Mouse (Mus musculus) kidney, postnatal 14 days (tissue): ENCODE data around the gene Bcl2l2.

Experiments used
- DNase-seq: peaks from one replicate; pipeline ENCODE4 v3.0.0; 2022; ENCODE audit warnings: mixed read lengths

The Bcl2l2 gene

DNA sequence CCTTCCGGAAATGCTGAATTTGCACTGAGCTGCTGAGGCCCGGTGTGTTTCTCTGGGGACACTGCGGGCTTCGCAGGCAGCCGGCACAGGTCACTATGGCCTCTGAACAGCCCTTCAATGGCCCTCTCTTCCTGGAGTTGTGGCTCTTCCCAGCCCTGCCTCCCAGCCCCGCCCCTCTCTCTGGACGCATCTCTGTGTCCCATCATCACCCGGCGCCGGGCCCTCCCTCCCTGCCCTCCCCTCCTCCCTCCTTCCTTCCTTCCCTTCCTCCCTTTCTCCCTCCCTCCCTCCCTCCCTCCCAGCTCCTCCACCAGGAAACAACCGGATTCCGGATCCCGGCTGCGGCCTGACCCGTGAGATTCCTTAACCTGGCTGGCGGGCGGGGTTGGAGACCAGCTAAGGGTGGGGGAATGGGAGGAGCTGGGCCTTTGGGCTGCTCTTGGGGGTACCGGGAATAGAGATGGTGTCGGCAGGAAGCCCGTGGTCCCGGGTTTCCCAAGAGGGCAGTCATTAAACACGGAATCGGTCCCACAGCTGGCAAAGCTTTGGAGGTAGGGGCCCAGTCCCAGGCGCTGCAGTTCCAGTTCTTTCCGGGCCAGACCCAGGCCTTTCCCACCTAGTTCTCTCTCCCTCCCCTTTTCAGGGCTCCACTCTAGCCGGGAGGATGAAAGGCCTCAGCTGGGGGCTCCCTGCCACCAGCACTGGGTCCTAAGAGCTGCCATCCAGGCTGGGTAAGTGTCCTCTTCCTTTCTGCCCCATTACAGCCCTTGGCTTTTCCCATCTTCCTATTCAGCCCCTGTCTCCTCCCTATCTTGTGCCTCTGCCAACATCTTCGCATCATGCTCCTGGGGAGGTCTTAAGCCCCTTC, at the start of gene Bcl2l2, which contains the start of gene Gm20521:
Bcl2l2 (plus strand) TSS at position 224 of the 868 bp plus-strand sequence.
Gm20521 (plus strand) TSS at position 288 of the 868 bp plus-strand sequence.
- DNase-seq, result peak; percentile 93

- peak; percentile 26 for DNase-seq
Observed at GRCm38 (mm10) chr14:54843461-54843860, 39.7 kb upstream of the Bcl2l2 start.

- DNase-seq, result no peak
Observed at GRCm38 (mm10) chr14:54855726-54856125, 27.5 kb upstream of the Bcl2l2 start.

- DNase-seq, result no peak
Observed at GRCm38 (mm10) chr14:54856703-54857102, 26.5 kb upstream of the Bcl2l2 start.

- DNase-seq, result no peak
Observed at GRCm38 (mm10) chr14:54857891-54858290, 25.3 kb upstream of the Bcl2l2 start.

DNA sequence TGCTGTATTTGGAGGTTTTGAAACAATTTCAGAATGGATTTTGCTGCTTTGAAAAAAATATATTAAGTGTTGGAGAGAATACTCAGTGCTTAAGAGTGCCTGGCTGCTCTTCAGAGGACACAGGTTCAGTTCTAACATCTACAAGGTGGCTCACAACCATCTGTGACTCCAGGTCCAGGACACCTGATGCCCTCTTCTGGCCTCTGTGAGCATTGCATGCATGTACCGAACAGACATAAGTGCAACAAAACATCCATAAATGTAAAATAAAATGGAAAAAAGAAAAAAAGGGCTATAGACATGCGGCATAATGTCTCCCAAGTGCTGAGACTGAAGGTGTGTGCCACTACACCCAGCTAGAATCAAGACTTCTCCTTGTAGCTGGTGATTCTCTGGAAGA, 22.7 kb upstream of the Bcl2l2 start:
- DNase-seq, result peak; percentile 69

DNA sequence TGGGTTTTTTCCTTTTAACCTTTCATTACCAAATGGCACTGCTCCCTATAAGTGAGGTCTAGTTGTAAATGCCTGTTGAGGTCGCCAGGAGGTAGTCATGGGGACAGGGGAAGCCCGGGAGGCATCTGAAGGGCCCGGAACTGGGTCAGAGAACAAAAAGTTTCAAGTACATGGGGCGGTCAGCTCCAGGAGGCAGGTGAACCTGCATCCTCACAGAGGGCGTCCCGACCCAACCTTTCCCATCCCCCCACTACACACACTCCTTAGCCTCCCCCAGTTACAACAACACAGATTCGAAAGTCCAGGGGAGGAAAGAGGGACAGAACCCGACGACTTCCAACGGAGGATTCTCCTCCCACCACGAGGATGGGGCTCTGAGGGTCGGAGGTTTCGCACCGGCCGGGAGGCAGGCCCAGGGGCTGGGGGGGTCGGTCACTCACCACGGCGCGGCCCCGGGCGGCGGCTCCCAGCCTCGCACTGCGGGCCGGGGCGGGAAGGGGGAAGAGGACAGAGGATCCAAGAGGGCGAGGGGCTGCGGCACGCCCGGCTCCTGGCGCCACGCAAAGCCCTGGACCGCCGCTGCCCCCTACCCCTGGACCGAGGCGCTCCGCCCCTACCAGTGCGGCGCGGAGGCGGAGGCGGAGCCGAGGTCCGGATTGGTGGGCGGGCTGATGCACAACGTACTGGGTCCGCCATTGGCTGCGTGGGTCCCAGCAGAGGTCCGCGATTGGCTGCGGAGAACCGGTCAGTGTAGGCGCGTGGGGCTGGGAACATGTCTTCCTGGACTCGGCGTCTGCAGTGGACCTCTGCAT, 19.5 kb upstream of the Bcl2l2 start:
- DNase-seq, result peak; percentile 96

DNA sequence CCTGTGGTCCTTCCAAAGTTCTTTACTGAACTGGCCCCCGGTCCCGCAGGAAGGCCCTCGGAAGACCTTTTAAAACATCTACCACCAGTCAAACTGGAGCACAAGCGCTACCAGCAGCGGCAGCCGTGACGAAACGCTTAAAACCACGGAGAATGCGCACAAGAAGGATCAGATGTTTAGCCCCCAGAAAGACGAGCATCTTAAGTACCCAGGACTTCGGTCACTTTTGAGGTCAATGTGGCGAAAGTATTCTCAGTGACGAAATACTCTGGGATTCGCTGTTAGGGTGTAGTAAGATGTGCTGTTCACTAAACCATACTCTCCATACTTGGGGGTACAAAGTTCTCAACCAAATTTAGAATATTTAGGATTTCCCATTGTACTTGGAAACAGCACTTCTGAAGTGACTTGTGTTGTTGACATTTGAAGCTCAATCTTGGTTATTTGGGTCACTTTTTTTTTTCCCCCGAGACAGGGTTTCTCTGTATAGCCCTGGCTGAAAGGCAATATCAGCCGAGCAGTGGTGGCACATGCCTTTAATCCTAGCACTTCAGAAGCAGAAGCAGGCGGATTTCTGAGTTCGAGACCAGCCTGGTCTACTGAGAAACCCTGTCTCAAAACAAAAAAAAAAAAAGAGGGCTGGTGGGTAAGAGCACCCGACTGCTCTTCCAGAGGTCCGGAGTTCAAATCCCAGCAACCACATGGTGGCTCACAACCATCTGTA, 18.7 kb upstream of the Bcl2l2 start:
- DNase-seq, result no peak

DNA sequence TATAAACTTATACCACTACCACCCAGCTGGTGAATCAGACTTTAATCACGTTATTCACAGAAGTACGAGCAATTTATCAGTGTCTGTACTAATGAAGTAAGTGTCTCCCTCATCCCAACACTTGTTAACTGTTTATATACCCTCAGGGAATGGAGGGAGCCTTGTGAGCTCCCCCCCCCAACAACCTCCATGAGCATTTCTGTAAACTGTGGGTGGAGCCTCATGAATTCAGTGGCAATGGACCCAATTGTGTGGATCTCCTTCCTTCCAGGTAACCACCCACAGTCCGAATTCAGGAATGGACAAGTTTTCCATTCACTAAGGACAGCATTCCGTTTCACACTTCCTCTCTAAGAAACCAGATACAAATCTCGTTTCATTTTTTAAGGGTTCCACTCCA, 17.6 kb upstream of the Bcl2l2 start:
- DNase-seq, result no peak

GRCm38 (mm10) chr14:54866268-54866667, 16.9 kb upstream of the Bcl2l2 start:
- no peak for DNase-seq

DNA sequence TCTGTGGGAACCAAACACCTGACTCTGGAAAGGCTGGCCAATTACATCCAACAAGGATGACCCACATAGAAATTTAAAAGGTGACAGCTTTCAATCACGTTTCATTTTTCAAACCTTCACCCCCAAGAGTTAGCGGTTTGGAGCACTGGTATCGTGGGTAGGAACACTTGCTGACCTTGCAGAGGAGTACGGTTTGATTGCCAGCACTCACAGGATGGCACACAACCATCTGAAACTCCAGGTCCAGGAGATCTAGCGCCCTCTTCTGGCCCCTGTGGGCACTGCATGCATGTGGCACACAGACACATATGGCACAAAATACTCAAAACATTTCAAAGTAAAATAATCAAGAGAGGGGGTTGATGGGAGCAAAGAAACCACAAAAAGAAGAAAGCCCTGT, 16.2 kb upstream of the Bcl2l2 start:
- no peak for DNase-seq

DNA sequence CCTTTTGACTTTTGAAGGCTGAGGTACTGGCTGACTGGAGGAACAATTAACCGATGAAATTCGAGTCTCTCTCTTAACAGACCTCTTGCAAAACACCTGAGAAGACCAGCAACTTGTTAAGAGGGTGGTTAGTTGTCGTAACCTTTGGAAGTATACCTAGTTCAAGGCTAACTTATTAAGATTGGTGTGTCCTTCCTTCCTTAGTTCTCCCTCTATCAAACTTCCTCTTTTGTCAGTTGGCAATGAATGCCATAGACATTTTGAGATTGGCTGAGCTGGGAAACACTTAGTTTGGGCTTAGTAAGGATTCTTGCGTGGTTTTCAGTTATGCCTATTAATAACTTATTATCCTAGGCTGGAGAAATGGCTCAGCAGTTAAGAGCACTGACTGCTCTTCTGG, 15.2 kb upstream of the Bcl2l2 start:
- DNase-seq, result no peak

- no peak for DNase-seq
Observed at GRCm38 (mm10) chr14:54870861-54871260, 12.3 kb upstream of the Bcl2l2 start, which contains the start of gene Homez. Gene Homez, minus strand, starts transcription at chr14:54870961.

DNA sequence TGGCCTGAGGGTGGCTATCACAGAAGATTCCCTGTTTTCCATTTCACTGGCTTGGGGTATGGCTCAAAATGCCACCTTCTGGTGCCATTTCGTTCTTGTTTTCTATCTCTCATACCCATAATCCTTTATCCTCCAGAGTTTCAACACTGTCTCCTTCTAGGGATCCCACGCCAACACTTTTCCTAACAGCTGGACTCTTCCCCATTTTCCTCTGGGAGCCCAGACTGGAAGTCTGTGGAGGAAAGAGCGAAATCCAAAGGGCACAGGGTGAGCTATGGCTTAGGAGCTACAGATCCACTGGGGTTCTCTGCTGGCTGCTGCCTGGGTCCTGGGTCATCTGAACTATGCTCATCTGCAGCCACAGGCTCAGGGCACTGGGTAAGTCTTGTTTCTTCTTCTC, 9.0 kb upstream of the Bcl2l2 start:
- DNase-seq, result no peak

DNA sequence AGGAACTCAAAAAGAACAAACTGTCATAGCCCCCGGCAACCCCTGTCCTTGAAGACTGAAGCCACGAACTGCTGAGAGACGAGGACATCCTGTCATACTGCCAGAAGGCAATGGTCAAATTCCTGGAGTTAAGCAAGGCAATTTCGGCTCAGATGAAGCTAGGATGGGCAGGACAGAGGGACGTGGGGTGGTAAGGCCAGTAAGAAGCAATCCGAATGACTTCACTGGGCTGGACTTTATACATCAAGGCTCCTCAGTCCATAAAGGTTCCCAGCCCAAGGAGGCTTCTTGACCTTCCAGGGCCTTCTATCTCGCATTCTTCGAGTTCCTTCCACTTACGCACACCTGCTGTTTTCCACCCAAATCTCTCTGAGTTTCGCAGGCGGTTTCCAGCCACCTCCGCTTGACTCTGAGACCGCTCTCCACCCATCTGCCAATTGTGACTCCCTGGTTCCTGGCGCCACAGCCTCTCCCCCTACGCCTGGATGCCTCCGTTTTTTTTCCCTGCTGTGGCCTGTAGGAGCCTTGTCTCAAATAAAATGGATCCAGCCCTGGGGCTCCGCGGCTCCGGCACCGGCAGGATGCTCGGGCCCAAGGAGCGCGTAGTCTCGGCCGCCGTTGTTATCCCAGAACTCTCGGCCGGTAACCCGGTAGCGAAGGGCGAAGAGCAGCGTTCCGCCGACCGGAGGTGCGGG, 7.2 kb upstream of the Bcl2l2 start:
- peak; percentile 51 for DNase-seq

- DNase-seq, result peak; percentile 95
Observed at GRCm38 (mm10) chr14:54876539-54877047, 6.6 kb upstream of the Bcl2l2 start.

DNA sequence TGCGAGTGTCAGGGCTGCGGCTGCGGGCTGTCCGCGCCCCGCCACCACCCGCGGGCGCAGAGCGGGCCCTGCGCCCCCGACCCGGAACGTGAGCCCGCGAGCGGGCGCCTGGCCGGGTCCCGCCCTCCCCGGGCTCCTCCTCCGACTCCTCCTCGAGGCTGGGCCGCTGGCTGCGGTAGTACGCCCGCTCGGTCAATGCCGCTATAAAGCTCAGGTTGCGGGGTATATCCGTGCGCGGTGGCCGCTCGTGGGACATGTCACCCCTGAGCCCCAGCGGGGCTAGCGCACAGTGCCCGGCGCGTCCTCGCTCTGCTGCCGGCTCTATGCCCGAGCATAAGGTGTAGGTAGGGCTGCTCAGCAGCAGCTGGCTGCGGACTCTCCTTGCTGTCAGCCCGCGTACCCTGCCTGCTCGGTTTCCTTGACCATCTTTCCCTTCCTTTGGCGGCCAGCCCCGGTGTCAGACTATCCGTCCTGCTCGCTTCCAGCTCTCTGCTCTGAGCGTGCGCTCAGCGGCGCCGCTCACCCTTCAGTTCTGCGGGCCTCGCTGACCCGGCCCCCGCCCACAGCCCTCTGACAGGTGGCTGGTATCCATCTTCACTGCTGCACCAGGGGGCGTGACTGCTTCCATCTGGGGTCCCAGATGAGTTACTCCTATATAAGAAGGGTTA, 6.0 kb upstream of the Bcl2l2 start, which contains the start of gene Ppp1r3e:
Ppp1r3e (minus strand) TSS at position 503 of the 668 bp plus-strand sequence.
- peak; percentile 84 for DNase-seq

GRCm38 (mm10) chr14:54884022-54884712, 990 bp downstream of the Bcl2l2 start:
- DNase-seq, result no peak

DNA sequence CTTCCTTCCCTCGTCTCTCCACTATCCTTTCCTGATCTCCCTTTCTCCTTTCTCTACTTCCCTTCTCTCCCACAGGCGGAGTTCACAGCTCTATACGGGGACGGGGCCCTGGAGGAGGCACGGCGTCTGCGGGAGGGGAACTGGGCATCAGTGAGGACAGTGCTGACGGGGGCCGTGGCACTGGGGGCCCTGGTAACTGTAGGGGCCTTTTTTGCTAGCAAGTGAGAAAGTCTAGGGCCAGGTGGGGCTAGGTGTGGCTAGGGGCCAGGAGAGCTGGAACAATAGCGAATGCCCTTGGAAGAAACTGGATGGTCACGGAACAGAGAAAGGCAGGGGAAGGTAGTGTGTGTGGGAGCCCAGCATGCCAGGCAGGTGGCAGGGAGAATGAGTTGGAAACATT, 2.1 kb downstream of the Bcl2l2 start:
- no peak for DNase-seq

DNA sequence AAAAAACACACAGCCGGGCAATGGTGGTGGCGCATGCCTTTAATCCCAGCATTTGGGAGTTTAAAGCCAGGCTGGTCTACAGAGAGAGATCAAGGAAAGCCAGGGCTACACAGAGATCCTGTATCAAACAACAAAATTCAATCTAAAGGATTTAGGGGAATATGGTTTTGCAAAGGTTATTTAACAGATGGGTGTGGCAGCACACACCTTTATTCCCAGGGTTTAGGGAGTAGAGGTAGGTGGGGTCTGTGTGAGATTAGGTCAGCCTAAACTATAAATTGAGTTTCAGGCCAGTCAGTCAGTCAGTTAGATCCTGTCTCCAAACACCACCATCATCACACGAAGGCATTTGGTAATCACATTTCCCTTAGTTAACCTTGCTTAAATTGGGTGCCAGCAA, 9.0 kb downstream of the Bcl2l2 start, which contains the start of gene Pabpn1:
Pabpn1 (plus strand) TSS at position 301 of the 400 bp plus-strand sequence.
- no peak for DNase-seq
